7 mouse cellular contexts compared by ENCODE assay signal in the genomic region with DNA sequence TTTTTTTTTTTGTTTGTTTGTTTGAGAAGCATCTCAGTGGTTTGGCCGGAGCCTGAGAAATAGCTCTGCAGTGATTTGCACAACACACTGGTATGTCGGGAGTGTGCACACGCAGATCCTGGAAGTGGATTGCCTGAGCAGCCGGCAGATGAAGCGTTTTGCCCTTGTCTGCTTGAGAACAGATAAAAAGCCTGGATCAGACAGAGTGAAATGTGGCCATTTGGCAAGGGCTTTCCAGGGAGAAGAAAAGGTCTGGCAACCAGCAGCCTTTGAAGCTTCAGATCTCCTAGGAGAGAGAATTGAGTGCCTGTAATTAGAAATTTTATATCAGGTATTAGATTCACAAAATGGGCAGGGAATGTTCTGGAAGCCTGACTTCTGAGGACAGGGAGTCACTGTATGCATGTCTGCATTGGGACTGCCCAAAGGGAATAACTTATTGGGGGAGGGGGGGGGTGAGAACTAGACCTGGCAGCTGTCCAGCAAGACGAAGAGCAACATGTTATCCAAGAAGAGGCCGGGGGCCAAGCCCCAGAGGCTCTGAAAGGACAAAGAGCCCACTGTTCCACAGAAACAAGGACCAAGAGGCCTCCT. TPM values are rescaled to one million over a fixed set of nuclear protein-coding genes. Genes with fewer than 3 reads are reported as not detected.
DNase-seq lines count a peak whose midpoint lies in the region; ATAC-seq and TF ChIP-seq lines count a peak whose summit lies in the region.

No protein-coding gene starts in this region.

- H3K4me2 ChIP-seq in heart, embryonic 11.5 days = no peak overlapping the region

- no peak for TF ChIP-seq POLR2A in cortical plate, adult 2 months (IDR thresholded peaks at IDR 0.05; ENCODE audit: extremely low read depth, insufficient read depth, low read length)

- WGBS in heart, embryonic 11.5 days (ENCODE audit: insufficient replicate concordance) = 22% methylated on average over 7 of the region's 7 CpGs

- H3K27me3 ChIP-seq in heart, embryonic 11.5 days (ENCODE audit: control insufficient read depth, insufficient read depth, low read length) = no peaks in the 10 kb centered on the region

- peak; percentile 84 for DNase-seq in retina, postnatal 1 day
- DNase-seq in retina, embryonic 14.5 days (ENCODE audit: low spot score) = no peak
- DNase-seq in layer of hippocampus, postnatal 36 days = peak; percentile 13 to 38
- DNase-seq in right cerebral cortex, postnatal 4 days = peak; percentile 64
- no peak for DNase-seq in gastrocnemius, adult 18-20 months (ENCODE audit: low spot score)

- H3K4me1 ChIP-seq in cortical plate, adult 2 months (ENCODE audit: control insufficient read depth, insufficient read depth, low read length) = no peaks in the 10 kb centered on the region; the same call in 1 of the 2 replicates
- 0 out of 2 replicates have a peak, but pooled peaks cover 6% of the 10 kb centered on the region for H3K4me1 ChIP-seq in heart, embryonic 11.5 days (ENCODE audit: control insufficient read depth, insufficient read depth, low read length)

- peak overlapping the region; percentile 49 for H3K27ac ChIP-seq in cortical plate, adult 2 months (ENCODE audit: insufficient read depth, low read length)
- peak overlapping the region; percentile 65 for H3K27ac ChIP-seq in heart, embryonic 11.5 days (ENCODE audit: low read depth, low read length)

- no peak overlapping the region for H3K4me3 ChIP-seq in cortical plate, adult 2 months (ENCODE audit: insufficient read depth, low read length)
- H3K4me3 ChIP-seq in heart, embryonic 11.5 days (ENCODE audit: low read depth, low read length) = no peak overlapping the region

- 0 out of 2 replicates have a peak, but pooled peaks have one; percentile 53 for ATAC-seq in heart, embryonic 11.5 days (replicated peaks; ENCODE audit: insufficient number of reproducible peaks, low FRiP score, low TSS enrichment)

- no peaks in the 10 kb centered on the region for H3K9me3 ChIP-seq in heart, embryonic 11.5 days (replicated peaks; ENCODE audit: control insufficient read depth, low read length)

- peak overlapping the region; percentile 18; the same call in 1 of the 2 replicates for H3K9ac ChIP-seq in heart, embryonic 11.5 days (ENCODE audit: low read depth, low read length)

- no peaks in the 10 kb centered on the region for H3K36me3 ChIP-seq in heart, embryonic 11.5 days (ENCODE audit: control insufficient read depth, insufficient read depth, low read length)

- TF ChIP-seq CTCF in cortical plate, adult 2 months (IDR thresholded peaks at IDR 0.05; ENCODE audit: extremely low read depth, insufficient read depth, low read length) = no peak

RNA-seq across cellular contexts. Expression of a gene that starts 7.1 kb away (rescaled TPM):
- polyA plus RNA-seq in cortical plate, adult 2 months (2012; rRNA removed) = 33.1 and 34.6 TPM in 2 replicates
- 60.8 and 63.8 TPM in 2 replicates for polyA plus RNA-seq in heart, embryonic 11.5 days (2014; fragmentation: Nextera tagmentation; extraction: Ambion mirVana)
- 10 to 100 TPM; 30.0 to 31.6 TPM for total RNA-seq in layer of hippocampus, postnatal 36 days (2021)
- 10 to 100 TPM; 11.9 to 13.4 TPM for total RNA-seq in gastrocnemius, adult 18-20 months (2021)

RNA-seq across cellular contexts. Expression of a gene that starts 22.4 kb away (rescaled TPM):
- polyA plus RNA-seq in cortical plate, adult 2 months (2012; rRNA removed) = 111 and 115 TPM in 2 replicates
- 180 and 205 TPM in 2 replicates for polyA plus RNA-seq in heart, embryonic 11.5 days (2014; fragmentation: Nextera tagmentation; extraction: Ambion mirVana)
- total RNA-seq in layer of hippocampus, postnatal 36 days (2021) = 100 to 1,000 TPM; 153 to 167 TPM
- 100 to 1,000 TPM; 397 to 420 TPM for total RNA-seq in gastrocnemius, adult 18-20 months (2021)

RNA-seq across cellular contexts. Expression of a gene that starts 45.4 kb away (rescaled TPM):
- polyA plus RNA-seq in cortical plate, adult 2 months (2012; rRNA removed) = 3.5 and 3.6 TPM in 2 replicates
- polyA plus RNA-seq in heart, embryonic 11.5 days (2014; fragmentation: Nextera tagmentation; extraction: Ambion mirVana) = 4.2 and 5.6 TPM in 2 replicates
- 1 to 10 TPM; 5.6 to 6.0 TPM for total RNA-seq in layer of hippocampus, postnatal 36 days (2021)
- 1 to 10 TPM; 4.4 to 5.3 TPM for total RNA-seq in gastrocnemius, adult 18-20 months (2021)

Comparison
In these comparisons a context has a peak if more than half of its experiments do, and no peak if none do; other contexts are left out.
1. DNase-seq: peak in retina, postnatal 1 day (single experiment), layer of hippocampus, postnatal 36 days (2 of 2) and right cerebral cortex, postnatal 4 days (single experiment); none in retina, embryonic 14.5 days (single experiment) and gastrocnemius, adult 18-20 months (single experiment).